Mouse (Mus musculus): Measurements from ENCODE around the gene Bco2. TPM values are rescaled to one million over a fixed set of nuclear protein-coding genes. Genes with fewer than 3 reads are reported as not detected.

Gene Bco2
- polyA plus RNA-seq, 1 experiment from 2014 or later = 0.10 TPM

Other genes starting within 250 kb of the Bco2 start
- gene Rpl10-ps3, start 210.2 kb downstream of the Bco2 start, polyA plus RNA-seq (2014; fragmentation: Nextera tagmentation; extraction: Ambion mirVana) = 192 and 226 TPM in 2 replicates
- gene Plet1, start 60.7 kb downstream of the Bco2 start, polyA plus RNA-seq (2014; fragmentation: Nextera tagmentation; extraction: Ambion mirVana) = 0.23 and 1.0 TPM in 2 replicates
- 83.3 and 87.9 TPM in 2 replicates for gene Pts, start 26.5 kb downstream of the Bco2 start, polyA plus RNA-seq (2014; fragmentation: Nextera tagmentation; extraction: Ambion mirVana)
- 5.5 and 5.8 TPM in 2 replicates for gene Il18, start 354 bp downstream of the Bco2 start, polyA plus RNA-seq (2014; fragmentation: Nextera tagmentation; extraction: Ambion mirVana)
- not detected in 2 replicates for gene Tex12, start 6.1 kb upstream of the Bco2 start, polyA plus RNA-seq (2014; fragmentation: Nextera tagmentation; extraction: Ambion mirVana)
- 572 and 623 TPM in 2 replicates for gene Sdhd, start 48.6 kb upstream of the Bco2 start, polyA plus RNA-seq (2014; fragmentation: Nextera tagmentation; extraction: Ambion mirVana)
- 292 and 318 TPM in 2 replicates for gene Timm8b, start 48.7 kb upstream of the Bco2 start, polyA plus RNA-seq (2014; fragmentation: Nextera tagmentation; extraction: Ambion mirVana)
- gene Pih1d2, start 62.1 kb upstream of the Bco2 start, polyA plus RNA-seq (2014; fragmentation: Nextera tagmentation; extraction: Ambion mirVana) = 1.8 and 3.1 TPM in 2 replicates
- gene Nkapd1, start 62.3 kb upstream of the Bco2 start, polyA plus RNA-seq (2014; fragmentation: Nextera tagmentation; extraction: Ambion mirVana) = 20.2 and 21.3 TPM in 2 replicates
- gene Dlat, start 104.6 kb upstream of the Bco2 start, polyA plus RNA-seq (2014; fragmentation: Nextera tagmentation; extraction: Ambion mirVana) = 122 and 144 TPM in 2 replicates
- gene Dixdc1, start 184.3 kb upstream of the Bco2 start, polyA plus RNA-seq (2014; fragmentation: Nextera tagmentation; extraction: Ambion mirVana) = 7.3 and 7.5 TPM in 2 replicates
- gene 2310030G06Rik, start 191.4 kb upstream of the Bco2 start, polyA plus RNA-seq (2014; fragmentation: Nextera tagmentation; extraction: Ambion mirVana) = 7.7 and 9.4 TPM in 2 replicates
- gene Cryab, start 196.1 kb upstream of the Bco2 start, polyA plus RNA-seq (2014; fragmentation: Nextera tagmentation; extraction: Ambion mirVana) = 841 and 878 TPM in 2 replicates
- 319 and 338 TPM in 2 replicates for gene Hspb2, start 197.2 kb upstream of the Bco2 start, polyA plus RNA-seq (2014; fragmentation: Nextera tagmentation; extraction: Ambion mirVana)
- 9.8 and 9.9 TPM in 2 replicates for gene Fdxacb1, start 213.1 kb upstream of the Bco2 start, polyA plus RNA-seq (2014; fragmentation: Nextera tagmentation; extraction: Ambion mirVana)
- 34.2 and 37.3 TPM in 2 replicates for gene Alg9, start 219.8 kb upstream of the Bco2 start, polyA plus RNA-seq (2014; fragmentation: Nextera tagmentation; extraction: Ambion mirVana)
- gene 1110032A03Rik, start 220.3 kb upstream of the Bco2 start, polyA plus RNA-seq (2014; fragmentation: Nextera tagmentation; extraction: Ambion mirVana) = 22.2 and 22.9 TPM in 2 replicates

Measured in heart, embryonic 11.5 days (tissue).